Mouse (Mus musculus): ENCODE results near the gene Noto.

DNA sequence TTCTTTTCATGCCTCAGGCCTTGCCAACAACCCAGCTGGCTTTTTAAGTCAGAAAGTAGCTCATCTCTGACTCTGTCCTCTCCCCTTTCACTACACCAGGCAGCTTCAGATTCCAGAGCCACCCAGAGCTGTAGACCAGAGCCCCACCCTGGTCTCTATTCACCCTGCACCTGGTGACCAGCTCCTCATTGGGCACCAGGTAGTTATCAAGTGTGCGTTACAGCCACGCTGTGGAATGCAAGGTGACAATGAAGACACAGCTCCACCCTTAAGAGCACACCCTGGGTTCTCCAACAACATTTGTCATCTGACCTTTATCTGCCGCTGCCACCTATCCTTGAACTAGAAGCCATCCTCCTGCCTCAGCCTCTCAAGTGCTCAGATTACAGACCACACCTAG lies 51.9 kb downstream of the Noto start:
- no peak for TF ChIP-seq CTCF (IDR thresholded peaks at IDR 0.05; ENCODE audit: low read depth)
- TF ChIP-seq EP300 (IDR thresholded peaks at IDR 0.05; ENCODE audit: low read depth) = no peak

Data from heart, postnatal 0 days (tissue).